Mouse (Mus musculus) retina, postnatal 7 days (tissue): Measurements from ENCODE around the gene Usp36.
A peak's percentile ranks its signal among the peaks of the same experiment; 100 is the strongest.
"Not testable (repeated sequence)": the region's sequence is repeated elsewhere in the genome, so short reads cannot be mapped to it uniquely, and the experiment has no call there.

ENCODE experiments used
- DNase-seq: peaks from one replicate; pipeline ENCODE4 v3.0.0-alpha.2; 2012; ENCODE audit warnings: low read depth, low spot score

Gene Usp36

GRCm38 (mm10) chr11:118289999-118290889, at the start of gene Usp36:
Gene Usp36 (minus strand): TSS chr11:118290244.
- DNase-seq = peak; percentile 100

GRCm38 (mm10) chr11:118337491-118338168, 47.6 kb upstream of the Usp36 start:
- no peak for DNase-seq

DNA sequence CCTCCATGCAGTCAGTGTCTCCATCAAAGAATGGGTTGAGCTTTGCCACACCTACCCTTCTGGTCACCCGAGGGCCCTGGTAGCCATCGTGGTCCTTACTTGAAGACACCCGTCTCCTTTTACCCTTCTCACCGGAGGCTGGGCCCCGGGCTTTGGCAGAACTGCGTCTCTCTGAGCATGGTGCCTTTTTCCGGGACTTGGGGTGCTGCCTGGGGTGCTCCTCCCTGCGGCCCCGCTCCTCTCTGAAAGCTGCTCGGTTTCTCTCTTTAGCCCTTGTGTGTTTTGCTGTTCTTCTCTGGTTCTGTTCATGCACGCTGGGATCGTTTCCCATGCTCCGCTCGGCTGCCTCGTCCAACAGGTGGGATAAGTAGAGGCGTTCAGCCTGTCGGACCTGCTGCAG, 43.4 kb upstream of the Usp36 start:
- DNase-seq = no peak

- no peak for DNase-seq
These were observed 42.3 kb upstream of the Usp36 start for GRCm38 (mm10) chr11:118332376-118332775.

DNA sequence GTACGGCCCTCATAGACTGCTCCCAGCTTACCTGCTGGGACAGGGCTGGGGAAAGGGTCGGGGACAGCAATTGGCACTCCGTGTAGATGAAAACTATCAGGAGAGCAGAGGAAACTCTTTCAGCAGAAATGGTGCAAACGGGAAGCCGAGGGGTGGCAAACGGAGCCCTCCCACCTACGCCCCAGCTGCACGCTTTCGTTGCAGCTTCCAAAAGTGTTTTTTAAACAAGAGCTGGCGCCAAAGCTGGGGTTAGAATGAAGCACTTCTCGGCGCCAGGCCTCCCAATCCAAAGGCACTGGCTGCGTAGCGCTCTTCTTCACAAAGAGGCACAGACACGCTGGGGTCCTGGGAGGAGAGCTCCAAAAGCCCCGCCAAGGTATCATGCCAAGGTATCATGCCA, 40.7 kb upstream of the Usp36 start:
- no peak for DNase-seq

DNA sequence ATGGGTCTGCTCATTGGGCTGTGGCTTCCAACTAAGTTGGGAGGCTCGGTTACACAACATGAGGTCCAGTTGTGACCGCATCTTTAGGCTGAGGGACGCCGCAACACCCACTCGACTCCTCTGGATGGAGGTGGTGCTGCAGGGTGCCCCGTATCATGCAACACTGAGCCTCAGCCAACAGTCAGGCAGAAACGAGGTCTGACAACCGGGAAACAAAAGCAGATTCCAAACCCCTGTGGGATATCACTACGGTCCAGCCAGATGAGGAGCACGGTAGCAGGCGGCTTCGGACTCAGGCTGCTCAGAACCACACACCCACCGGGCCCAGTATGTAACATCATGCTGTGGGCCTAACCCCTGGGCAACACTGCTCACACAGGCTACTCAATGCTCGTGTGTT, 40.3 kb upstream of the Usp36 start:
- no peak for DNase-seq

DNA sequence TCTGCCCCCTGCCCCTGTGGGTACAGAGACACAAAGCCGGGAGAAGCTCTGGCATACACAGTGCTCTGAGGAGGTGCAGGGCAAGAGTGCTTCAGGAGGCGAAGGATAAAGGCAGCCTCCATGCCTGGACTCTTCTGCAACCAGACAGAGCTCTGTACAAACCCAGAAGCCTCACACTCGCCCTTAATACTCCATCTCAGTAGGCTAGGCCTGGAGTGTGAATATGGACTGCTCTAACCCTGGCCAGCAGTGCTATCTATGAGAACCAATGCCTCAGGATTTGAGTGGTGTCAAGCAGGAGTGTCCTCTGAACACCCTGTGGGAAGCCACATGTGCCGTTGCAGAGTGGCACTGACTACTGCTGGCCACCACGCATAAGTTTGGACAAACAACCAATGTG, 38.9 kb upstream of the Usp36 start:
- no peak for DNase-seq

- no peak for DNase-seq
These were observed 38.5 kb upstream of the Usp36 start for GRCm38 (mm10) chr11:118328511-118328910.

DNA sequence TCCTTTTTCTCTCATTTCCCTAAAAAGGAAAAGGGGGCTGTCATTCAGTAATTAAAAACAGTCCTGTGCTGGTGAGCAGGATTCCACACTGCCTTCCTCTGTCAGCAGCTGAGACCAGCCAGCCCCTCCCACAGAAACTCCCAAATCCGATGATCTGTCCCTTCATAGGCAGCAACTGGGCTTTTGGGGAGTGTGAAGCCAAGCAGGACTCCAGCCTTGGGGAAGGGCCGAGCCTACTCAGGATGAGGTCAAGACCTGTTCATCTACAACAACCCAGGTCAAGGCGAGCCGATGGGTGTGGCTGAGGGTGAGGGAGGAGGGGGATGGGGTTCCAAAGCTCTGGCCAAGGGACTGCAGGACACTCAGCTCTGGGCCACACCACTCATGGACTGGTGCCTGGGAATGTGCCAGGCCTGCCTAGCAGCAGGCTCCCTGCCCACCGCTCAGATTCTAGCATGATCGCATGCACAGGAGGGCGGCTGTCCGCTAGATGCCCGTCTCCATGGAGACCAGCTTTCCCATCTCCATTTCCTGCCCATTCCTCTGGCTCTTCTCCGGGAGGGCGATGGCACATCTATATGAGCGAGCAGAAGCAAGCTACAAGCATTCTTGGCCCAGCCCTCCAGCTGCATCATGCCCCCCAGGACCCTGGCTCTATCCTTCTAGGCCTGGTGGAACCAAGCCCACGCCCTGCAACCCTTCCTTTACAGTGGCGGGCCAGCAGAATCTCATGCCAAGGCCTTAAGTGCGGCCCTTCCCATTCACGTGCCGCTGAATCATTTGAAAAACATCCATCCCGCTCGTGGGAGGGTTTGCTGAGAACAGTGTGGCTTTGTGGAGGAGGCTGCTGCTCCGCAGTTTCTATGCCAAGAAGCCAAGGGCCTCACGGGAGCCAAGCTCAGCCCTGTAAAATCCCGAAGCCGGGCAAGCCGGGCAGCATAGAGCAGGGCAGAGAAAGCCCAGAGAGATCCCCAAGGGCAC, 37.2 kb upstream of the Usp36 start:
- no peak for DNase-seq

DNA sequence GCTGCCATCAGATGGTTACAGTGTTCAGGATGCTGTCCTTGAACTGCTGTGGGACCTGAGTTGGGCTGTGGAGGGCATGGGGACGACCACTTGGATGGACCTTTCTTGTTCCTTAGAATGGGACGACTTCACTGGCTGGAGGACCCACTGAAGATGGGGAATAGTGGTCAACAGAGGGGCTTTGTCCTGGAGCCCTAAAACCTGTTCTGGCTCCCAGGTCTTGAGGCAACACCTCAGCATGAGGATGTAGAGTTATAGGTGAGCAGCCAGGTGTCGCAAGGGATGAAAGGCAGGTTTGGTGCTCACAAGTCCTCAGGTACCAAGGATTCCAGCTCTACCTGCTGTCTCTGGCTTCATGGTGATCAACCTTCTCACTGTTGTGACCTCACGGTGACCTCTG, 36.4 kb upstream of the Usp36 start:
- DNase-seq = no peak

- DNase-seq = no peak
These were observed 34.5 kb upstream of the Usp36 start for GRCm38 (mm10) chr11:118324541-118324940.

DNA sequence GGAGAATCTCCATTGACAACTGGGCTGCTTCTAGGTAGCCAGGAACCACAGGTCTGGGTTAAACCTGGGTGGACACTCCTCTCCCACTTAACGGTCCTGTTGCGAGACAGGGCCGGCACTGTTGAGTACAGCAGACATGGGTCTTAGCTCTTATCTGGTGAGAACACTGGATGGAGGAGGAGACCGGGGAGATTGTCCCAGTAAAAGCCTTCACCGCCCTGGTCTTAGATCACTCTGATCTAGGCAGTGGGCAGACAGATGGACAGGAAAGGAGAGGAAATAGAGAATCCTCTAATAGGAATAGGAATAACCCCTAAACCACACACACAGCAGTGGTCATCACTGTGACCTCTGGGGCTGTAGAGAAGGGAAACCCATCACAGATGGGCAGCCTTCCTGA, 33.9 kb upstream of the Usp36 start:
- no peak for DNase-seq

DNA sequence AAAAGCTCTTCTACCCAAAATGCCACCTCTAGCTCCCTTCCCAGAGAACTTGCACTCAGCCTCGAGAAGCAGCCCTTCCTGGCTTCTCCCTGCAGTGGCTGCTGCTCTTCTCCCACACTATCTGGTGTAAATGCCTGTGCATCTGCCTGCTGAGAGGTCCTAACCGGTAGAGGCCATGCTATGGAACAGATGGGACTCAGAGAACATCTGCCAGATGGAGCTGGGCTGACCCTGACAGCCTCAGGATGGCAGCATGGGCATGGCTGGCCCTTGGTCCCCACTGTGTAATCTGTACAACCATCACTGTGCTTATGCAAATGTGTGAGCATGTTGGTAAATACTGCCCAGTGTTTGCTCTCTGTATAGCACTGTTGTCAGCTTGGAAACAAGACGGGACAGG, 32.6 kb upstream of the Usp36 start:
- DNase-seq = no peak

- no peak for DNase-seq
These were observed 31.9 kb upstream of the Usp36 start for GRCm38 (mm10) chr11:118321971-118322370.

DNA sequence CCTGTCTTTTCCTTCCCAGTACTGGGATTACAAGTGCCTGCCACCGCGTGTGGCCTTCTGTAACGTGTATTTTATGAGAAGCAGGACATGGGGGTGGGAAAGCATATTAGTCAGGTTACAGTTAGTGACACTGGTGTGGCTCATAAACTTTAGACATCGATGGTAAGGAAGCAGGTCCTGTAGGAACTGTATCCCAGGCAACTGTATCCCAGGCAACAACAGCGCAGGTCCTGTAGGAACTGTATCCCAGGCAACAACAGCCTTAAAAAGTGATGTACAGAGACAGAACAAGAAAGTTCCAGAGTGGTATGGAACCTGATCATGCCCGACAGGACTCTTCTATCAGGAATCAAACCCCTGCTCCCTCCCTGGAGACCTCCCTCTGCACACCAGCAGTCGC, 31.5 kb upstream of the Usp36 start:
- no peak for DNase-seq

DNA sequence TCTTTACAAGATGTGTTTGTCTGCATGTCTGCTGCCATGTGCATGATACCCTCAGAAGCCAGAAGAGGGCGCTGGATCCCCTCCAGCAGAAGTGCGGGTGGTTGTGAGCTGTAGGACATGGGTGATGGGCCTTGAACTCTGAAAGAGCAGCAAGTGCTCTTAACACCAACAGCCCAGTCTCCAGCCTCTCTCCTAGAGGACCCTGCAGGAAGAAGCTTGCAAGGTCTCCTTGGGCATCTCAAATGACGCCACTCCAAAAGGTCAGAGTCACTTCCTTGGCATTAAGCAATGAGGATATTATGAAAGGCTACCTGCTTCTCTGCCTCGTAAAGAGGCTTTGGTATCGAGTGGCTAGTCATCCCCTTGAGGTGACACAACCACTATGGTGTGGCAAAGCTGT, 28.6 kb upstream of the Usp36 start:
- no peak for DNase-seq

DNA sequence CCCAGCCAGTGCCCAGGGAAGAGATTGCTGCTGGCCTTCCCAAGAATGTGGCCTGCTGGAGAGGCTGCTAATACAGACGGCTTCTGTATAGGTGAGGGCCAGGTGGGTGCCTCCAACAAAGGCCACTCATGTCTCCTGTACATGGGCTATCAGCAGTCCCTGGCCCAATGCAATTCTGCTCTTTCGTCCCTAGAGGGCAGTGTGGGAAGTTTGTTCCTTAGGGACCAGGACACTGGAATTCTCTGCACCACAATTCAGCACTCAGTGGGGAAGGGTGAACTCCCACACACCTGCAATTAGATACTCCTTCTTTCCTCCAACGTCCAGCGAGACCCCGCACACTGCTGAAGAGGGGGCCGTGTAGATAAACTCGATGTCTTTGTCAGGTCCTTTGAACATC, 27.1 kb upstream of the Usp36 start:
- DNase-seq = peak; percentile 72

DNA sequence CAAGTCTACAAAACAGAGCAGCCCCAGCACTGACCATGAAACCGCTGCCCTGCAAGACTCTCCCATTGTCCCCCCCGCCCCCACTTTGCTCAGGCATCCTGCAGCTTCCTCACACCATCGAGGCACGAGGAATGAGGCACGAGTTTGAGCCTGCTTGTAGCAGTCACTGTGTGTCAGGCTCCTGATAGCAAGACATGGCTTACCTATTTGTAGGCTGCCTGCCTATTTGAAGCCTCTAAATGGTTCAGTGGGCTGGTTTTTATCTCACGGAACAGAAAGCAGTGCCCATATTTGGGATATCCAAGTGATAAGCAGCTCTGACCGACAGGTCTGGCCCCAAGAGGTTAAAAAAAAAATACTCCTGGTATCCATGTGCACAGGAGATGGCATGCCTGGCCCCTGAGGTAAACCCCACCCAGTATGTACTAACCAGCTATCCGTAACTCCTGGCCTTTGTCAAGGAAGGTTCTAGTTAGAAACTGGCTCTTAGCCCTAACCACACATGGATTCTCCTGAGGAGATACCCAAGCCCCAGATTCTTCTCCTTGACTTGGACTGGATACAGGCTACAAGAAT, 26.3 kb upstream of the Usp36 start:
- no peak for DNase-seq

- no peak for DNase-seq
These were observed 22.2 kb upstream of the Usp36 start for GRCm38 (mm10) chr11:118312132-118312723.

GRCm38 (mm10) chr11:118307962-118308361, 17.9 kb upstream of the Usp36 start:
- DNase-seq = not testable (repeated sequence)

DNA sequence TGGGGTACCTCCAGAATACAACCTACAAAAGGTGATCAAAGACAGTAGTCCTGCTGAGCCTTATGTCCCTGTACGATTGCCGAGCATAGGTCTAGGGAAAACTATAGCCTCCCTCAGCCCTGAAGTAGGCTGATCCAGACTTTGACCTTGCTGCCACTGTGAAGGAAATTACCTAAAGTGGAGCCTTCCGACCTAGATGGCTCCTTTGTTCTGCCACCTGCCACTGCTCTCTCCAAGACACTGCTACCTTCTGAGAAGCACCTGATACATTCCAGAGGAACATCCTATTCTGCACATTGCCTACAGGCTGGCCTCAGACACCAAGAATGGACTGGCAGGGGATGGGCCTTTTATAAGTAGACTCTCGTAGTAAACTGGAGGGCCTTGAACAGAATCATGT, 13.9 kb upstream of the Usp36 start:
- DNase-seq = not testable (repeated sequence)
